Mouse (Mus musculus) lung, embryonic 15.5 days (tissue): ENCODE measurements around the gene Pdx1. TPM values are rescaled to one million over a fixed set of nuclear protein-coding genes. Genes with fewer than 3 reads are reported as not detected.

Source experiments
- ATAC-seq: fragments of 200-750 bp; cut with Nextera tagmentation; 2 replicates; pipeline ENCODE4 v1.8.0; 2017; ENCODE audit warnings: moderate number of reproducible peaks, borderline replicate concordance; ENCODE audit not compliant: low FRiP score, low TSS enrichment; ENCODE audit errors: extremely low read depth
- H3K27ac ChIP-seq: fragments of 300-500 bp; sonication (generic); 2 replicates; pipeline ENCODE4 v1.5.1; 2015; ENCODE audit warnings: moderate library complexity, mild to moderate bottlenecking, inconsistent platforms
- H3K27me3 ChIP-seq: fragments of 300-500 bp; sonication (generic); 2 replicates; pipeline ENCODE4 v1.6.1; 2015; ENCODE audit warnings: inconsistent platforms
- H3K36me3 ChIP-seq: fragments of 300-500 bp; sonication (generic); 2 replicates; pipeline ENCODE4 v1.6.1; 2015; ENCODE audit warnings: inconsistent platforms
- H3K4me1 ChIP-seq: fragments of 300-500 bp; sonication (generic); 2 replicates; pipeline ENCODE4 v1.6.1; 2015; ENCODE audit warnings: inconsistent platforms
- H3K4me2 ChIP-seq: fragments of 300-500 bp; sonication (generic); 2 replicates; pipeline ENCODE4 v1.6.1; 2015; ENCODE audit warnings: inconsistent platforms, mild to moderate bottlenecking, moderate library complexity
- H3K4me3 ChIP-seq: fragments of 300-500 bp; sonication (generic); 2 replicates; pipeline ENCODE4 v1.5.1; 2015; ENCODE audit warnings: mild to moderate bottlenecking, inconsistent platforms
- H3K9ac ChIP-seq: fragments of 300-500 bp; sonication (generic); 2 replicates; pipeline ENCODE4 v1.6.1; 2015; ENCODE audit warnings: inconsistent platforms
- H3K9me3 ChIP-seq: fragments of 300-500 bp; sonication (generic); 2 replicates; pipeline ENCODE4 v1.6.1; 2016; ENCODE audit warnings: inconsistent platforms
- WGBS: fragments of 180-500 bp; shearing (Covaris S2); methylation state at CpG from one replicate; pipeline ENCODE4 v1.1.7; 2015; 5-methylcytosine and 5-hydroxymethylcytosine counted together
- polyA plus RNA-seq: library from polyadenylated mRNA; unstranded; fragments of >200 nt; fragmentation: Nextera tagmentation; extraction: Ambion mirVana; gene quantifications from 2 replicates; pipeline ENCODE4 v1.2.1, GENCODE M21; 2015

Pdx1 gene
- polyA plus RNA-seq, 1 experiment from 2014 or later, result not detected

DNA sequence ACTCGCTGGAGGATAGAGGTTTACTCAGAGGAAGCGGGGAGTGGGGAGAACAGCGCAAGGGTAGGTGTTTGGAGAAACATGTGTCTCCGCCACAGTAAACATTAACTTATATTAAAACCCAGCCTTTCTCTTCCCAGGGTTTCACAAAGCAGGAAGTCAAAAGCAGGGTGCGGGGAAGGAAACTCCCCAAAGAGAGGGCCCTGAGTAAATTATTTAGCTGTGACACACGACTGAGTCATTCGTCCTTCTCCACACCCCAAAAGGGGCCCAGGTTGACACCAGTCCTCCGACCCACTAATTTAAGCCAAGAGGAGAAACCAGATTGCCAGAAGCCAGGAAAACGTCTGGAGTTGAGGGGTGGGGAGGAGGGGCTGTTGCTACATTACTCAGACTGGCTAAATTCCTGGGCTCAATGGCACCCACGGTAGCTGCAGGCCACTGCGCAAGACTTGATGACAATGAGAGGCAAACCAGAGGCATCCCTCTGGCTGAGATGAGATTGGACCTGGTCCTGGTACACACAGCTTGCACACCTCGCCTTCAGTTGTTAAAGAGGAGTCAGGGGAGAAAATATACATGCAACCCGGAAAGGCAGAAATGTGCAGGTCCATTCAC, 22.9 kb downstream of the Pdx1 start:
- Histone ChIP-seq H3K4me1 (no peaks in the 10 kb centered on the region; the same call in 1 of the 2 replicates), H3K27me3 (peaks cover 57% of the 10 kb centered on the region), H3K4me2 (no peak overlapping the region), H3K4me3 (no peak overlapping the region), H3K9ac (no peak overlapping the region), H3K27ac (no peak overlapping the region), H3K9me3 (no peaks in the 10 kb centered on the region), H3K36me3 (no peaks in the 10 kb centered on the region)
- no peak for ATAC-seq
- 30% methylated on average over 13 of the region's 13 CpGs for WGBS

GRCm38 (mm10) chr5:147293127-147293910, 23.6 kb downstream of the Pdx1 start:
- ATAC-seq, result peak; percentile 67
- Histone ChIP-seq H3K27me3 (peaks cover 64% of the 10 kb centered on the region), H3K4me1 (no peaks in the 10 kb centered on the region; the same call in 1 of the 2 replicates), H3K36me3 (no peaks in the 10 kb centered on the region), H3K4me2 (no peak overlapping the region), H3K27ac (no peak overlapping the region), H3K4me3 (no peak overlapping the region), H3K9ac (no peak overlapping the region), H3K9me3 (no peaks in the 10 kb centered on the region)
- 18% methylated on average over 18 of the region's 18 CpGs for WGBS

GRCm38 (mm10) chr5:147294121-147294520, 24.4 kb downstream of the Pdx1 start:
- Histone ChIP-seq H3K4me1 (no peaks in the 10 kb centered on the region; the same call in 1 of the 2 replicates), H3K36me3 (no peaks in the 10 kb centered on the region), H3K4me2 (no peak overlapping the region), H3K9ac (no peak overlapping the region), H3K27me3 (peaks cover 71% of the 10 kb centered on the region), H3K4me3 (no peak overlapping the region), H3K9me3 (no peaks in the 10 kb centered on the region), H3K27ac (no peak overlapping the region)
- ATAC-seq, result no peak
- WGBS, result 9% methylated on average over 20 of the region's 20 CpGs

GRCm38 (mm10) chr5:147297249-147297648, 27.5 kb downstream of the Pdx1 start:
- no peak overlapping the region for H3K4me2 ChIP-seq
- no peak for ATAC-seq
- H3K4me1 ChIP-seq, result peaks cover 20% of the 10 kb centered on the region
- no peaks in the 10 kb centered on the region for H3K9me3 ChIP-seq
- H3K36me3 ChIP-seq, result no peaks in the 10 kb centered on the region
- peaks cover 92% of the 10 kb centered on the region for H3K27me3 ChIP-seq
- H3K4me3 ChIP-seq, result no peak overlapping the region
- WGBS, result 30% methylated on average over 5 of the region's 5 CpGs
- H3K9ac ChIP-seq, result no peak overlapping the region
- no peak overlapping the region for H3K27ac ChIP-seq

DNA sequence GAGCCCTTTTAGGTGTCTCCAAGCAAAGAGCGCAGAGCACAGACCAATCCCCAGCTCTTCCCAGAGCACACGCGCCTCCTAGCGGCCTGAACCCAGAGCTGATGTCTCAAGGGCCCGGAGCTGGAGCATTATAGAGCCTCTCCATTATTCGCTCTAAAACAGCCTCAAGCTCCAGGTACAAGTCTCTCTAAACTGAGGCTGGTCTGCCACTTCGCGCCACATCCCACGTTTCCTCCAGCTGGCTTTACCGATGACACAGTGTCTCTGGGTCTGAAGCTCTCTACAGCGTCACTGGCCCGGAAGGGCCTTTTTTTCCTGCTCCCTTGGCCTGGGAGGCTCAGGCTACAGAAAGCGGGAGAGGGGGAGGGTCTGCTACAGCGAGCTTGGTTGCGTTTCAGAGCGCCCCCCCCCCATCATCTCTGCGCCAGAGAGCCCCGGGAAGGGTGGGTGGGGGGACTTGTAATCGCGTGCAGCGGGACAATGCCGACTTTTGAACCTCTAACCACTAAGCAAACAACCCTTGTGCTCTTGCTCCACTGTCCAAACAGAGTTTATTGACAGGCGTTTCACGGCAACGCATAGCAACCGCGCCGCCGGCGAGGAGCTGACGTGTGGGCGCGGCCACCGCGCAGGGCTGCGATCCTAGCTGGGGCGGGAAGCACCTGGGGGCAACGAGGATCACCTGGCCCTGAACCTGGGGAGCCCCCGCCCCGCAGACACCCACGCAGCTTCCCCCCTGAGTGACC, 29.7 kb downstream of the Pdx1 start:
- Histone ChIP-seq H3K4me3 (peak overlapping the region; percentile 27), H3K9ac (no peak overlapping the region), H3K9me3 (no peaks in the 10 kb centered on the region), H3K4me1 (peaks cover 20% of the 10 kb centered on the region), H3K27ac (no peak overlapping the region), H3K27me3 (peaks cover 92% of the 10 kb centered on the region), H3K4me2 (peak overlapping the region; percentile 59), H3K36me3 (no peaks in the 10 kb centered on the region)
- ATAC-seq, result peak; percentile 78
- 2% methylated on average over 41 of the region's 41 CpGs for WGBS

DNA sequence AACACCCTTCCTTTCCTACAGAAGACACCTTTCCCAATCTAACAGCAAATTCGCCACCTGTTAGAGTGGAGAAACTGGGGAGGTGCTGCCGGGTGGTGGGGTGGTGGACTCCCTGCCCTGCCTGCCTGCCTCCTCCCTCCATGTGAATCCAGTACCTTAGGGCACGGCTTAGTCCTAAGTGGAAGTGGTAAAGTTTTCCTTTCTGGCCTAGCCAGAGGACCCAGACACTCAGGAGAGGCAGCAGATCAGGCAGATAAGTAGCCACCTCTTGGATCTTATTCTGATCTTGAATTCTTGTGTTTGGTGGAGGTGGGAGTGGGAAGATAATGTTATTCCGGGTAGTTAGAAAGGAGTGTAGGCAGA, 30.2 kb downstream of the Pdx1 start:
- Histone ChIP-seq H3K4me2 (peak overlapping the region; percentile 59), H3K27me3 (peaks cover 92% of the 10 kb centered on the region), H3K9ac (no peak overlapping the region), H3K4me1 (peaks cover 20% of the 10 kb centered on the region), H3K9me3 (no peaks in the 10 kb centered on the region), H3K4me3 (peak overlapping the region; percentile 27), H3K27ac (no peak overlapping the region), H3K36me3 (no peaks in the 10 kb centered on the region)
- 0 out of 2 replicates have a peak, but pooled peaks have one; percentile 9 for ATAC-seq
- 4% methylated on average over 4 of the region's 4 CpGs for WGBS

- peaks cover 21% of the 10 kb centered on the region for H3K4me1 ChIP-seq
- no peaks in the 10 kb centered on the region for H3K36me3 ChIP-seq
- peaks cover 96% of the 10 kb centered on the region for H3K27me3 ChIP-seq
- H3K4me2 ChIP-seq, result no peak overlapping the region
- ATAC-seq, result no peak
- no peak overlapping the region for H3K4me3 ChIP-seq
- no peak overlapping the region for H3K27ac ChIP-seq
- no peaks in the 10 kb centered on the region for H3K9me3 ChIP-seq
- WGBS, result 2% methylated on average over 21 of the region's 21 CpGs
- H3K9ac ChIP-seq, result no peak overlapping the region
These were observed 31.4 kb downstream of the Pdx1 start for GRCm38 (mm10) chr5:147300917-147301780.

- ATAC-seq, result no peak
- H3K27ac ChIP-seq, result no peak overlapping the region
- no peak overlapping the region for H3K4me2 ChIP-seq
- H3K9me3 ChIP-seq, result no peaks in the 10 kb centered on the region
- H3K9ac ChIP-seq, result no peak overlapping the region
- H3K36me3 ChIP-seq, result no peaks in the 10 kb centered on the region
- peaks cover 99% of the 10 kb centered on the region for H3K27me3 ChIP-seq
- H3K4me1 ChIP-seq, result peaks cover 26% of the 10 kb centered on the region
- WGBS, result 2% methylated on average over 10 of the region's 10 CpGs
- no peak overlapping the region for H3K4me3 ChIP-seq
These were observed 32.0 kb downstream of the Pdx1 start for GRCm38 (mm10) chr5:147301781-147302070.

DNA sequence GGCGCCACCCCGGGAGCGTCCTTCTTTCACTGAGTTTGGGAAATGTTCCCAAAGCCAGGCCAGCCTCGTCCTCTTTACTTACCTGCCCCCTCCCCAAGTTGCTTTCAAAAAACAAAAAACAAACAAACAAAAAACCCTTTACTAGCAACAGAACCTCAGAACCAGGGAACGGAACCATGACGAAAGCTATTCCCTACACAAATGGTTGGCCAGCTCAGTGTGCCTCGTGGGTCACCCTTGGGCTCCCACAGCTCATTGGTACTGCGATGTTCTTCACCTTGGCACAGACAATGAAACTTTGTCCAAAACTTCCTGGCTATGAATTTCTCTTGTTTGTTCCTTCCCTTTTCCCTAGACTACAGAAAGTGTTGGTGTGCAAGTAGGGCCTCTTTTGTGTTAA, 32.4 kb downstream of the Pdx1 start:
- H3K27ac ChIP-seq, result no peak overlapping the region
- peaks cover 99% of the 10 kb centered on the region for H3K27me3 ChIP-seq
- H3K4me3 ChIP-seq, result no peak overlapping the region
- WGBS, result 7% methylated on average over 8 of the region's 8 CpGs
- no peak overlapping the region for H3K9ac ChIP-seq
- H3K4me2 ChIP-seq, result no peak overlapping the region
- ATAC-seq, result no peak
- H3K9me3 ChIP-seq, result no peaks in the 10 kb centered on the region
- no peaks in the 10 kb centered on the region for H3K36me3 ChIP-seq
- peaks cover 26% of the 10 kb centered on the region for H3K4me1 ChIP-seq

DNA sequence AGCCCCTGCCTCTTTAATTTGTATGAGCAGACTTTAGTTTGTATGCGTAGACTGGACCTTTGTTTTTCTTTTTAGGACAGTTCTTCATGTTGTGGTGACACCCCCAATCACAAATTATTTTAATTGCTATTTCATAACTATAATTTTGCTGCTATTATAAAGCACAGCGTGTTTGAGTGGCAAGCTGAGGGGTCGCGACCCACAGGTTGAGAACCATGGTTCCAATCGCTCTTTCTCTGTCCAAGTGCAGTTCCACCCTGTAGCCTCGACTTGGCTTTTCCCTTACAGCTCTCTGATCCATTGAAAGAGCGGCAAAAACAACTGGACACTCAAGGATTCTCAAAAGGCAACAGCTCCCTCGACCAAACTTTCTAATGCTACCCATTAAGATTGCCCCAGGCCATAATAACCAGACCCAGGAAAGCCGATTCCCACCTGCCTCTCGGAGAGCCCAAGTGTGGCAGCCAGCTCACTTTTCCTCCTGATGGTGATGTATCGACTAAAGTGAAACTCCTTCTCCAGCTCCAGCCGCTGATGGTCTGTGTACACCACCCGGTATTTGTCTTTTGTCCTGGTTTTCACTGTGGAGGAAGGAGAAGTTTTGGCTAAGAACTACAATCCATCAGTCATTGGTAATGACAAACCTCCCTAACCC, 33.1 kb downstream of the Pdx1 start:
- Histone ChIP-seq H3K4me2 (no peak overlapping the region), H3K9ac (no peak overlapping the region), H3K4me1 (peaks cover 26% of the 10 kb centered on the region), H3K36me3 (no peaks in the 10 kb centered on the region), H3K27ac (no peak overlapping the region), H3K4me3 (no peak overlapping the region), H3K27me3 (peaks cover 99% of the 10 kb centered on the region), H3K9me3 (no peaks in the 10 kb centered on the region)
- ATAC-seq, result no peak
- 5% methylated on average over 13 of the region's 13 CpGs for WGBS
